Mouse (Mus musculus) lung, postnatal 0 days (tissue): ENCODE data around the gene Dpyd.

ENCODE experiments used
- CTCF ChIP-seq: IDR thresholded peaks from 2 replicates; pipeline ENCODE4 v1.5.1; 2016; ENCODE audit warnings: antibody characterized with exemption, mild to moderate bottlenecking
- EP300 ChIP-seq: IDR thresholded peaks from 2 replicates; pipeline ENCODE4 v1.6.1; 2016; ENCODE audit warnings: antibody characterized with exemption, mild to moderate bottlenecking, control low read depth

GRCm38 (mm10) chr3:119387332-119388105 is 825.6 kb downstream of the Dpyd start:
- TF ChIP-seq CTCF, result no peak
- no peak for TF ChIP-seq EP300
